Mouse (Mus musculus): Measurements from ENCODE around the gene Lrrn2.

Gene Lrrn2

GRCm38 (mm10) chr1:132886626-132887025, 6.6 kb downstream of the Lrrn2 start:
- no peak for DNase-seq

GRCm38 (mm10) chr1:132888811-132889210, 8.7 kb downstream of the Lrrn2 start:
- DNase-seq, result no peak

GRCm38 (mm10) chr1:132890161-132890794, 10.2 kb downstream of the Lrrn2 start:
- no peak for DNase-seq

- DNase-seq, result no peak
These were observed 12.0 kb downstream of the Lrrn2 start for GRCm38 (mm10) chr1:132892065-132892464.

- no peak for DNase-seq
These were observed 13.4 kb downstream of the Lrrn2 start for GRCm38 (mm10) chr1:132893311-132894077.

GRCm38 (mm10) chr1:132899029-132899428, 19.0 kb downstream of the Lrrn2 start:
- no peak for DNase-seq

- no peak for DNase-seq
These were observed 19.6 kb downstream of the Lrrn2 start for GRCm38 (mm10) chr1:132899626-132900025.

- DNase-seq, result no peak
These were observed 20.9 kb downstream of the Lrrn2 start for GRCm38 (mm10) chr1:132900945-132901344.

- DNase-seq, result no peak
These were observed 23.4 kb downstream of the Lrrn2 start for GRCm38 (mm10) chr1:132903519-132903918.

GRCm38 (mm10) chr1:132909090-132909489, 29.0 kb downstream of the Lrrn2 start:
- no peak for DNase-seq

- DNase-seq, result no peak
These were observed 29.9 kb downstream of the Lrrn2 start for GRCm38 (mm10) chr1:132909951-132910350.

GRCm38 (mm10) chr1:132910414-132911041, 30.5 kb downstream of the Lrrn2 start:
- no peak for DNase-seq

- no peak for DNase-seq
These were observed 35.9 kb downstream of the Lrrn2 start for GRCm38 (mm10) chr1:132915849-132916493.

GRCm38 (mm10) chr1:132917554-132917953, 37.5 kb downstream of the Lrrn2 start:
- no peak for DNase-seq

GRCm38 (mm10) chr1:132918117-132918680, 38.1 kb downstream of the Lrrn2 start:
- DNase-seq, result no peak

GRCm38 (mm10) chr1:132919258-132919657, 39.2 kb downstream of the Lrrn2 start:
- no peak for DNase-seq

- DNase-seq, result no peak
These were observed 41.0 kb downstream of the Lrrn2 start for GRCm38 (mm10) chr1:132921071-132921470.

GRCm38 (mm10) chr1:132922257-132922656, 42.2 kb downstream of the Lrrn2 start:
- DNase-seq, result no peak

GRCm38 (mm10) chr1:132925270-132925669, 45.2 kb downstream of the Lrrn2 start:
- no peak for DNase-seq

- no peak for DNase-seq
These were observed 48.2 kb downstream of the Lrrn2 start for GRCm38 (mm10) chr1:132928032-132928906.

- DNase-seq, result no peak
These were observed 48.8 kb downstream of the Lrrn2 start for GRCm38 (mm10) chr1:132928907-132929250.

GRCm38 (mm10) chr1:132930291-132930690, 50.2 kb downstream of the Lrrn2 start:
- DNase-seq, result no peak
